Mouse (Mus musculus) erythroblast, adult 5-6 weeks (primary cell): ENCODE data around the gene Aldh3a2. TPM values are rescaled to one million over a fixed set of nuclear protein-coding genes. Genes with fewer than 3 reads are reported as not detected.
A peak's percentile ranks its signal among the peaks of the same experiment; 100 is the strongest.
"Not testable (repeated sequence)": the region's sequence is repeated elsewhere in the genome, so short reads cannot be mapped to it uniquely, and the experiment has no call there.

ENCODE experiments used
- ATAC-seq: replicated peaks from 2 replicates; pipeline ENCODE4 v1.8.0; 2016; ENCODE audit warnings: moderate number of reproducible peaks, mild to moderate bottlenecking, moderate TSS enrichment, inconsistent platforms; ENCODE audit not compliant: poor library complexity, low FRiP score, severe bottlenecking
- total RNA-seq, 2 experiments: library from RNA; stranded (forward) in 1 of 2; stranded (reverse) in 1 of 2; fragments of 150-400 nt in 1 of 2; fragments of 200-764, 138-1000 nt in 1 of 2; gene quantifications; 2 replicates each; pipeline versions ENCODE4 v1.2.3 to v1.2.4; 2015 to 2017; ENCODE audit warnings: low replicate concordance in 2 of 2

Aldh3a2 gene
- total RNA-seq, 2 experiments from 2014 or later = 14.6 to 20.4 TPM

GRCm38 (mm10) chr11:61183820-61184219 lies 83.4 kb downstream of the Aldh3a2 start:
- ATAC-seq = no peak; the same call in 1 of the 2 replicates

GRCm38 (mm10) chr11:61181624-61182023 lies 85.6 kb downstream of the Aldh3a2 start:
- ATAC-seq = no peak

GRCm38 (mm10) chr11:61180361-61180760 lies 86.9 kb downstream of the Aldh3a2 start:
- no peak for ATAC-seq

GRCm38 (mm10) chr11:61176321-61176720 lies 90.9 kb downstream of the Aldh3a2 start:
- no peak for ATAC-seq

- ATAC-seq = no peak
These were observed 91.5 kb downstream of the Aldh3a2 start for GRCm38 (mm10) chr11:61175778-61176177.

- peak; percentile 97 for ATAC-seq
These were observed 92.2 kb downstream of the Aldh3a2 start, which contains the start of gene Usp22 for GRCm38 (mm10) chr11:61174821-61175658. Gene Usp22, minus strand, starts transcription at chr11:61175055.

GRCm38 (mm10) chr11:61174291-61174820 lies 92.9 kb downstream of the Aldh3a2 start:
- no peak for ATAC-seq

- ATAC-seq = not testable (repeated sequence)
These were observed 93.8 kb downstream of the Aldh3a2 start for GRCm38 (mm10) chr11:61173477-61173876.

Other genes starting within 250 kb of the Aldh3a2 start
- gene Kcnj12, start 244.9 kb downstream of the Aldh3a2 start, total RNA-seq (2015; ENCODE audit: low replicate concordance) = not detected in 2 replicates
- not detected in 2 replicates for gene Kcnj12, start 244.9 kb downstream of the Aldh3a2 start, total RNA-seq (2017; ENCODE audit: low replicate concordance)
- 10.2 and 11.7 TPM in 2 replicates for gene Tnfrsf13b, start 140.7 kb downstream of the Aldh3a2 start, total RNA-seq (2015; ENCODE audit: low replicate concordance)
- 6.7 and 18.9 TPM in 2 replicates for gene Tnfrsf13b, start 140.7 kb downstream of the Aldh3a2 start, total RNA-seq (2017; ENCODE audit: low replicate concordance)
- 6.5 and 7.7 TPM in 2 replicates for gene Usp22, start 92.4 kb downstream of the Aldh3a2 start, total RNA-seq (2015; ENCODE audit: low replicate concordance)
- 14.6 and 18.0 TPM in 2 replicates for gene Usp22, start 92.4 kb downstream of the Aldh3a2 start, total RNA-seq (2017; ENCODE audit: low replicate concordance)
- not detected in 2 replicates for gene Aldh3a1, start 59.9 kb downstream of the Aldh3a2 start, total RNA-seq (2015; ENCODE audit: low replicate concordance)
- gene Aldh3a1, start 59.9 kb downstream of the Aldh3a2 start, total RNA-seq (2017; ENCODE audit: low replicate concordance) = not detected in 2 replicates
- not detected in 2 replicates for gene Slc47a2, start 75.4 kb upstream of the Aldh3a2 start, total RNA-seq (2015; ENCODE audit: low replicate concordance)
- gene Slc47a2, start 75.4 kb upstream of the Aldh3a2 start, total RNA-seq (2017; ENCODE audit: low replicate concordance) = not detected in 2 replicates
- gene Slc47a1, start 110.9 kb upstream of the Aldh3a2 start, total RNA-seq (2015; ENCODE audit: low replicate concordance) = not detected in 2 replicates
- gene Slc47a1, start 110.9 kb upstream of the Aldh3a2 start, total RNA-seq (2017; ENCODE audit: low replicate concordance) = not detected in 2 replicates
- gene Rnf112, start 186.7 kb upstream of the Aldh3a2 start, total RNA-seq (2015; ENCODE audit: low replicate concordance) = not detected in 2 replicates
- gene Rnf112, start 186.7 kb upstream of the Aldh3a2 start, total RNA-seq (2017; ENCODE audit: low replicate concordance) = not detected in 2 replicates
- gene Mfap4, start 218.0 kb upstream of the Aldh3a2 start, total RNA-seq (2015; ENCODE audit: low replicate concordance) = not detected in 2 replicates
- not detected in 2 replicates for gene Mfap4, start 218.0 kb upstream of the Aldh3a2 start, total RNA-seq (2017; ENCODE audit: low replicate concordance)
- 4.4 and 8.3 TPM in 2 replicates for gene Mapk7, start 226.9 kb upstream of the Aldh3a2 start, total RNA-seq (2015; ENCODE audit: low replicate concordance)
- gene Mapk7, start 226.9 kb upstream of the Aldh3a2 start, total RNA-seq (2017; ENCODE audit: low replicate concordance) = 2.8 and 3.7 TPM in 2 replicates
- gene B9d1, start 237.7 kb upstream of the Aldh3a2 start, total RNA-seq (2015; ENCODE audit: low replicate concordance) = not detected in 2 replicates
- gene B9d1, start 237.7 kb upstream of the Aldh3a2 start, total RNA-seq (2017; ENCODE audit: low replicate concordance) = not detected in 2 replicates